34 mouse cellular contexts compared by ENCODE assay signal in genomic region chr1:69853436-69853835, GRCm38 (mm10). TPM values are rescaled to one million over a fixed set of nuclear protein-coding genes. Genes with fewer than 3 reads are reported as not detected.
DNase-seq lines count a peak whose midpoint lies in the region; ATAC-seq and TF ChIP-seq lines count a peak whose summit lies in the region.
"Had no signal": no experiment of that assay in that cellular context is flagged by ENCODE, and none has a peak within 500 bp of the region (broad histone marks: within the 10 kb centered on the region; RNA-seq: fewer than 3 reads in every experiment).

No protein-coding gene starts in this region.

- no peaks in the 10 kb centered on the region for H3K36me3 ChIP-seq in midbrain, postnatal 0 days (ENCODE audit: insufficient read depth, low read length)
- no peaks in the 10 kb centered on the region for H3K36me3 ChIP-seq in midbrain, embryonic 14.5 days (ENCODE audit: control insufficient read depth, insufficient read depth, low read length)
- H3K36me3 ChIP-seq: embryonic facial prominence, embryonic 15.5 days; forebrain, embryonic 12.5 days; hindbrain, embryonic 13.5 days; limb, embryonic 12.5 days had no signal

- WGBS in midbrain, postnatal 0 days, result 68% methylated on average over 7 of the region's 7 CpGs
- 73% methylated on average over 7 of the region's 7 CpGs for WGBS in midbrain, embryonic 14.5 days

- H3K4me1 ChIP-seq in midbrain, postnatal 0 days (ENCODE audit: insufficient read depth, low read length), result no peaks in the 10 kb centered on the region
- H3K4me1 ChIP-seq in midbrain, embryonic 14.5 days (ENCODE audit: control insufficient read depth, insufficient read depth, low read length), result no peaks in the 10 kb centered on the region
- H3K4me1 ChIP-seq: embryonic facial prominence, embryonic 15.5 days; forebrain, embryonic 12.5 days; hindbrain, embryonic 13.5 days; limb, embryonic 12.5 days had no signal

- intact Hi-C loops in left cerebral cortex, postnatal 14 days (cut with DNase I), result no loop called here
- intact Hi-C loops in left cerebral cortex, adult 2 months (cut with DNase I), result no loop called here

- H3K9ac ChIP-seq in midbrain, postnatal 0 days (replicated peaks; ENCODE audit: low read length, poor library complexity, severe bottlenecking), result no peak overlapping the region
- no peak overlapping the region for H3K9ac ChIP-seq in midbrain, embryonic 14.5 days (replicated peaks; ENCODE audit: low read length)
- H3K9ac ChIP-seq: embryonic facial prominence, embryonic 15.5 days; forebrain, embryonic 12.5 days; hindbrain, embryonic 13.5 days; limb, embryonic 12.5 days had no signal

- ATAC-seq in frontal cortex, adult (ENCODE audit: low TSS enrichment), result peak; percentile 47
- ATAC-seq in midbrain, postnatal 0 days (ENCODE audit: low FRiP score), result no peak
- no peak for ATAC-seq in midbrain, embryonic 14.5 days (ENCODE audit: low FRiP score, low TSS enrichment)
- ATAC-seq: intestine, postnatal 0 days; Patski had no signal

- H3K4me2 ChIP-seq in midbrain, postnatal 0 days (ENCODE audit: low read depth, low read length, poor library complexity, severe bottlenecking), result no peak overlapping the region
- no peak overlapping the region for H3K4me2 ChIP-seq in midbrain, embryonic 14.5 days (ENCODE audit: low read length)
- H3K4me2 ChIP-seq: embryonic facial prominence, embryonic 15.5 days; forebrain, embryonic 12.5 days; heart, embryonic 11.5 days; hindbrain, embryonic 13.5 days; limb, embryonic 12.5 days; liver, embryonic 11.5 days; midbrain, embryonic 11.5 days had no signal

- DNase-seq in frontal cortex, adult 2 months (ENCODE audit: extremely low spot score in 1 of 2, low spot score in 1 of 2), result no peak
- peak; percentile 8 to 65 for DNase-seq in left cerebral cortex, postnatal 14 days (ENCODE audit: low spot score in 2 of 2)
- no peak for DNase-seq in left cerebral cortex, adult 2 months (ENCODE audit: extremely low spot score in 1 of 2, low spot score in 2 of 2)
- DNase-seq in midbrain, postnatal 0 days (ENCODE audit: low spot score), result peak; percentile 8
- DNase-seq in midbrain, embryonic 14.5 days, result no peak
- no peak for DNase-seq in ovary, postnatal 14 days (ENCODE audit: low spot score)
- DNase-seq: adrenal gland, postnatal 10 days; cerebellum, adult 11-12 months; cerebellum, adult 9-11 months; gastrocnemius, adult 2 months; gastrocnemius, postnatal 36 days; heart, adult 18-20 months; heart, postnatal 36 days; kidney, adult 9 months; kidney, postnatal 4 days; lung, postnatal 14 days; right cerebral cortex, adult 18-20 months; thymus, adult 2 months; thymus, postnatal 36 days had no signal

- no peaks in the 10 kb centered on the region for H3K9me3 ChIP-seq in midbrain, postnatal 0 days (ENCODE audit: low read length)
- no peaks in the 10 kb centered on the region for H3K9me3 ChIP-seq in midbrain, embryonic 14.5 days (ENCODE audit: control insufficient read depth, low read length)
- H3K9me3 ChIP-seq: embryonic facial prominence, embryonic 15.5 days; forebrain, embryonic 12.5 days; hindbrain, embryonic 13.5 days; limb, embryonic 12.5 days had no signal

- H3K27me3 ChIP-seq in midbrain, postnatal 0 days (ENCODE audit: insufficient read depth, low read length), result no peaks in the 10 kb centered on the region
- H3K27me3 ChIP-seq in midbrain, embryonic 14.5 days (ENCODE audit: control insufficient read depth, insufficient read depth, low read length), result no peaks in the 10 kb centered on the region
- H3K27me3 ChIP-seq: embryonic facial prominence, embryonic 15.5 days; forebrain, embryonic 12.5 days; hindbrain, embryonic 13.5 days; limb, embryonic 12.5 days had no signal

- no peak overlapping the region for H3K27ac ChIP-seq in left cerebral cortex, adult 2 months
- no peak overlapping the region for H3K27ac ChIP-seq in midbrain, postnatal 0 days (ENCODE audit: low read depth, low read length)
- no peak overlapping the region for H3K27ac ChIP-seq in midbrain, embryonic 14.5 days (replicated peaks; ENCODE audit: low read depth, low read length)
- H3K27ac ChIP-seq: embryonic facial prominence, embryonic 15.5 days; forebrain, embryonic 12.5 days; gastrocnemius, adult 2 months; hindbrain, embryonic 13.5 days; limb, embryonic 12.5 days had no signal

- no peak overlapping the region for H3K4me3 ChIP-seq in left cerebral cortex, adult 2 months
- H3K4me3 ChIP-seq in midbrain, postnatal 0 days (ENCODE audit: low read depth, low read length), result no peak overlapping the region
- H3K4me3 ChIP-seq in midbrain, embryonic 14.5 days (replicated peaks; ENCODE audit: low read depth, low read length), result no peak overlapping the region
- H3K4me3 ChIP-seq: embryonic facial prominence, embryonic 15.5 days; forebrain, embryonic 12.5 days; gastrocnemius, adult 2 months; hindbrain, embryonic 13.5 days; limb, embryonic 12.5 days had no signal

- no peak for TF ChIP-seq CTCF in left cerebral cortex, adult 2 months (IDR thresholded peaks at IDR 0.05)
- TF ChIP-seq CTCF in midbrain, postnatal 0 days (IDR thresholded peaks at IDR 0.05), result no peak

RNA-seq across cellular contexts. Expression of gene Spag16, which starts 26.7 kb away (rescaled TPM):
- polyA plus RNA-seq in frontal cortex, adult 2 months (2012; rRNA removed), result 0.34 and 0.68 TPM in 2 replicates
- under 1 TPM; 0.63 to 0.92 TPM for total RNA-seq in left cerebral cortex, postnatal 14 days (2021)
- total RNA-seq in left cerebral cortex, adult 2 months (2021), result 1 to 10 TPM; 1.2 to 1.9 TPM
- 1.5 and 4.0 TPM in 2 replicates for total RNA-seq in midbrain, postnatal 0 days (2014; rRNA removed)
- polyA plus RNA-seq in midbrain, postnatal 0 days (2015; fragmentation: Nextera tagmentation; extraction: Ambion mirVana), result 2.2 and 3.2 TPM in 2 replicates
- polyA plus RNA-seq in midbrain, embryonic 14.5 days (2014; fragmentation: Nextera tagmentation; extraction: Ambion mirVana), result 1.3 and 2.2 TPM in 2 replicates
- total RNA-seq: adrenal gland, postnatal 10 days; gastrocnemius, adult 2 months; gastrocnemius, postnatal 36 days; heart, postnatal 36 days; megakaryocyte progenitor cell, adult 5-6 weeks; MEL; monocyte, adult 5-6 weeks; neutrophil, adult 5-6 weeks had no signal
- polyA plus RNA-seq: liver, embryonic 16.5 days; Patski had no signal

Comparison
In these comparisons a context has a peak if more than half of its experiments do, and no peak if none do; other contexts are left out.
1. DNase-seq: peak in left cerebral cortex, postnatal 14 days (2 of 2) and midbrain, postnatal 0 days (single experiment); none in frontal cortex, adult 2 months (0 of 2), left cerebral cortex, adult 2 months (0 of 2), midbrain, embryonic 14.5 days (single experiment) and ovary, postnatal 14 days (single experiment).